Mouse (Mus musculus) large intestine, adult 2 months (tissue): ENCODE data around the gene Pdk2. TPM values are rescaled to one million over a fixed set of nuclear protein-coding genes. Genes with fewer than 3 reads are reported as not detected.
A peak's percentile ranks its signal among the peaks of the same experiment; 100 is the strongest.

Experiments used
- DNase-seq: peaks from one replicate; pipeline ENCODE4 v3.0.0-alpha.2; 2012; ENCODE audit warnings: low read depth, low spot score
- WGBS: fragments of 180-500 bp; shearing (Covaris S2); methylation state at CpG from one replicate; pipeline ENCODE4 v1.1.7; 2018; 5-methylcytosine and 5-hydroxymethylcytosine counted together
- polyA plus RNA-seq: library from polyadenylated mRNA; depleted of rRNA; stranded (reverse); fragments of >200 nt; gene quantifications from 2 replicates; pipeline ENCODE4 v1.2.3, GENCODE M21; 2012

Gene Pdk2
- polyA plus RNA-seq, 1 experiment = 47.3 TPM

- 38% methylated on average over 3 of the region's 3 CpGs for WGBS
Measured at GRCm38 (mm10) chr11:95007418-95007817, 33.7 kb downstream of the Pdk2 start.

GRCm38 (mm10) chr11:95006525-95007219 is 34.5 kb downstream of the Pdk2 start:
- 2% methylated on average over 27 of the region's 27 CpGs for WGBS
- DNase-seq = no peak

More at GRCm38 (mm10) chr11:95007418-95007817, 33.7 kb downstream of the Pdk2 start:
- no peak for DNase-seq

- 32% methylated on average over 4 of the region's 4 CpGs for WGBS
- DNase-seq = no peak
Measured at GRCm38 (mm10) chr11:95006038-95006437, 35.1 kb downstream of the Pdk2 start.

GRCm38 (mm10) chr11:95004937-95005198 is 36.3 kb downstream of the Pdk2 start:
- DNase-seq = no peak
- 66% methylated on average over 6 of the region's 6 CpGs for whole genome bisulfite sequencing

- no peak for DNase-seq
- 85% methylated on average over 12 of the region's 12 CpGs for WGBS
Measured at GRCm38 (mm10) chr11:95004136-95004936, 36.8 kb downstream of the Pdk2 start.

- DNase-seq = no peak
- 95% methylated on average over 8 of the region's 8 CpGs for WGBS
Measured at GRCm38 (mm10) chr11:95002705-95003104, 38.4 kb downstream of the Pdk2 start.

DNA sequence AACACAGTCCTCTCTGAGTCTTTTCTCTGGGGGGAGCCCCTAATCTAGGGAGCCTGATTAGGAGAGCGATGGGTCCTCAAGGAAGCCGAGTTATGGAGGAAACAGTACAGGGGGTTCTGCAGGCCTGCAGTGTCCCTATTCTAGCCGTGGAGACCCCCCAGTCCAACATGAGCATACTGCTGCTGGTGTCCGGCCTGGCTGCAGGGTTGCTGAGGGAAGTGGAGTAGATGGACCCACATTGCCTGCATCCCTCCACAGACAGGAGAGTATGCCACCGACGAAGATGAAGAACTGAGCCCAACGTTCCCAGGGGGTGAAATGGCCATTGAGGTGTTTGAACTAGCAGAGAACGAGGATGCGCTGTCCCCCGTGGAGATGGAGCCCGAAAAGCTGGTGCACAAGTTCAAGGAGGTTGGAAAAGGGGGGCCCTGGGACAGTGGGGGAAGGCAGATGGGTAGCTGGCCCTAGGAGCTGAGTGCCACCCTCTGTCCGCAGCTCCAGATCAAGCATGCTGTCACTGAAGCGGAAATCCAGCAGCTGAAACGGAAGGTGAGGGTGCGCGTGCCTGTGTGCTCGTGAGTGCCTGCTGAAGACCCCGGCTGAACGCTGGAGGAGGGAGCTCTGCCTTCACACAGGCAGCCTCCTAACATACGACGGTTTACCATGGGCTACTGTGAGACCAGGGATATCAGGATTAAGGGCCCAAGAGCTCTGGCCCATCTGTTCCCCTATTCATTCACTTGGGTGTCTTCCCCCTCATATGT is 39.4 kb downstream of the Pdk2 start:
- no peak for DNase-seq
- WGBS = 86% methylated on average over 21 of the region's 21 CpGs

- WGBS = 4% methylated on average over 8 of the region's 8 CpGs
- no peak for DNase-seq
Measured at GRCm38 (mm10) chr11:95001058-95001457, 40.1 kb downstream of the Pdk2 start.

GRCm38 (mm10) chr11:95000548-95000947 is 40.6 kb downstream of the Pdk2 start:
- DNase-seq = no peak
- WGBS = 26% methylated on average over 4 of the region's 4 CpGs

- no peak for DNase-seq
- 88% methylated on average over 8 of the region's 8 CpGs for WGBS
Measured at GRCm38 (mm10) chr11:95000128-95000527, 41.0 kb downstream of the Pdk2 start.

DNA sequence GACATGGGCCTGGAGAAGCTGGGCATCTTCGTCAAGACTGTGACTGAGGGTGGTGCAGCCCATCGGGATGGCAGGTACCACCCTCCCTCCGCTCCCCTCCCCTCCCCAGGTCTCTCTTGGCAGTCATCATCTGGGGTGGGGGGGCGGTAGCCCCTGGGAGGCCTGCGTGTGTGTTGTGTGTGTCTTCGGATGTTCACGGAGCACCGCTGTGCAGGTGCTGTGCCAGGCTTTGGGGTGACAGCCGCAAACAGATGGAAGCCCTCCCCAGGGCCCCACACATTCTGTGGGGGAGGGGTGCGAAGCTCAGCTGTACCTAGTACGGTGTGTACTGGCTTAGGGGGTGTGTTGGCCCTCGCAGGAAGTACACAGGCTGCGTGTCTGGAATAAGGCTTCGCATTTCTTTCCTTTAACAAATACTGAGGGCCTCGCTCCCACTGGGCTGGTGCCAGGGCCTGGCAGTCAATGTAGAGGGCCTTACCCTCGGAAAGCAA is 43.1 kb downstream of the Pdk2 start:
- DNase-seq = no peak
- WGBS = 24% methylated on average over 16 of the region's 16 CpGs

GRCm38 (mm10) chr11:94997596-94997995 is 43.6 kb downstream of the Pdk2 start:
- 24% methylated on average over 5 of the region's 5 CpGs for WGBS
- peak; percentile 70 for DNase-seq

- DNase-seq = no peak
- 83% methylated on average over 6 of the region's 6 CpGs for WGBS
Measured at GRCm38 (mm10) chr11:94996984-94997383, 44.2 kb downstream of the Pdk2 start.

- WGBS = 83% methylated on average over 8 of the region's 8 CpGs
- DNase-seq = no peak
Measured at GRCm38 (mm10) chr11:94996101-94996500, 45.1 kb downstream of the Pdk2 start.

GRCm38 (mm10) chr11:94994947-94995772 is 46.0 kb downstream of the Pdk2 start:
- DNase-seq = no peak

DNA sequence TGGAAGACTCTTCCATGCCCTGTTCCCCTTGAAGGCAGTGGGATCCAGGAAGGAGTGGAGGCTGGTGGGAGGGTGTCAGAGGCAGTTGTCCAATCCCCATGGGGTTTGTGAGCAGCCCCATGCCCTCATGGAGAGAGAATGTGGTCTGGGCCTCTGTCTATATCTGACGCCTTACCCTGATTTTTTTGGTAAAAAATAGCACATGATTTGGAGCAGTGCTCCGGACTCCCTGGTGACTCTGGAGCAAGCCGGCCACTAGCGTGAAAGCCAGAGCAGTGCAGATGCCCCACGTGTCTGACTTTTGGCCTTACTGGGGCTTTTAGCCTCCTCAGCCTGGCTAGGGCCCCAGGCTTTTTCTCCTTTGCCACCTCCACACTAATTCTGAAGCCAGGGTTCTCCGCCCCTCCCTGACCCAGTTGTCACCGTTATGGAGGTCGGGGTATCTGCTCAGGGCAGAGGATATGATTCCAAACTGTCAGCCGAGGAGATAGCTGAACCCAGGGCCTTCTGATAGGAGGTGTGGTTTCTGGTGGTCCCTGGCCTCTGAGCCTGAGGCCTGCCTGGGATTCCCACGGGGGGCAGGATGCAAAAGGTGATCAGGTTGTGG is 46.8 kb downstream of the Pdk2 start:
- DNase-seq = no peak
- 51% methylated on average over 10 of the region's 10 CpGs for WGBS

More at GRCm38 (mm10) chr11:94994947-94995772, 46.0 kb downstream of the Pdk2 start:
- WGBS = 72% methylated on average over 11 of the region's 11 CpGs

DNA sequence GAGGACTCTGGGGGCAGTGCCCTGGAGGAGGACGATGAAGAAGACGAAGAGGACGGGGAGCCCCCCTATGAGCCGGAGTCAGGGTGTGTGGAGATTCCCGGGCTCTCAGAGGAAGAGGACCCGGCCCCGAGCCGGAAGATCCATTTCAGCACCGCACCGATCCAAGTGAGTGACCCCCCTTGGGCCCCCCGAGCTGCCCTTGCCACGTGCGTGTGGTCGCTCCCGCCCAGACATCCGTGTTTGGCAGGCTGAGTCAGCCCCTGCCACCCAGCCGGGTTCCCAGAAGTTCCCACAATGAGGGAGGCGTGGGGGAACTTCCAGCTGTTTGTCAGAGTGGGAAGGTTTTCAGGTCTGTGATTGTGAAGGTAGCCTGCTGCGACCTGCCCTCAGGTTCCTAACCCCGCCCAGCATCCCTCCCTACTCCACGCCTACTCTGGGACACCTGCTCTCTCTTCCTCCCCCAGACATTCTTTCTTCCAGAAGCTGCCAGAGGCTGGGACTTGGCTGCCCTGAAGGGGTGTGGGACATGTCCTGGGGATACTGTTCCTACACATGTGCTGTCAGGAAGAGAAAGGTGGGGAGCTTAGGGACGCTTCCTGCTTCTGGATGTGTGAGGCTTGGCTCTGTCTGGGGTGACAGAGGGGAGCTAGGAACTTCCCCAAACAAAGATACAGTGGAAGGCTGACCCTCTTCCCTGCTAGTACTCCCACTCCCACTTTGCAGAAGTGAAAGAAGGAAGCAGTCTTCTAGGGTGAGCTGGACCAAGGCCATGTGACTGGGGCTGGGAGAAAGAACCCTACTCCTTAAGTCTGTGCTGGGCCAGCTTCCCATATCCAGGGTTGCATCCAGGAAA is 48.2 kb downstream of the Pdk2 start:
- under 1% methylated on average over 22 of the region's 22 CpGs for WGBS
- DNase-seq = peak; percentile 85

DNA sequence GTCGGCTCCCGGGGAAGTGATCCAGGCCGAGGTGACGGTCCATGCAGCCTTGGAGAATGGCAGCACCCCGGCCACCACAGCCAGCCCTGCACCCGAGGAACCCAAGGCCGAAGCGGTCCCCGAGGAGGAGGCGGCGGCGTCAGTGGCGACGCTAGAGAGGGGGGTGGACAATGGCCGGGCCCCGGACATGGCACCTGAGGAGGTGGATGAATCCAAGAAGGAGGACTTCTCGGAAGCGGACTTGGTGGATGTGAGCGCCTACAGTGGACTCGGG is 48.7 kb downstream of the Pdk2 start:
- WGBS = under 1% methylated on average over 20 of the region's 20 CpGs
- DNase-seq = no peak
